Mouse (Mus musculus) forebrain, embryonic 14.5 days (tissue): ENCODE measurements around the gene Cactin. TPM values are rescaled to one million over a fixed set of nuclear protein-coding genes. Genes with fewer than 3 reads are reported as not detected.

ENCODE experiments used
- ATAC-seq: fragments of 200-750 bp; cut with Nextera tagmentation; 2 replicates; pipeline ENCODE4 v1.8.0; 2017; ENCODE audit warnings: mild to moderate bottlenecking, moderate library complexity
- DNase-seq: peaks from one replicate; pipeline ENCODE4 v3.0.0-alpha.2; 2015; ENCODE audit warnings: low spot score
- H3K27ac ChIP-seq: fragments of 300-500 bp; sonication (generic); 2 replicates; pipeline ENCODE4 v1.5.1; 2014; ENCODE audit warnings: low read depth, mild to moderate bottlenecking, control low read depth, low read length, moderate library complexity
- H3K27me3 ChIP-seq: fragments of 300-500 bp; sonication (generic); replicated peaks from 2 replicates; pipeline ENCODE4 v1.6.1; 2014; ENCODE audit warnings: low read length, control low read depth, mixed read lengths; ENCODE audit not compliant: control insufficient read depth, insufficient read depth
- H3K36me3 ChIP-seq: fragments of 300-500 bp; sonication (generic); 2 replicates; pipeline ENCODE4 v1.6.1; 2014; ENCODE audit warnings: low read length, control low read depth; ENCODE audit not compliant: control insufficient read depth, insufficient read depth
- H3K4me1 ChIP-seq: fragments of 300-500 bp; sonication (generic); 2 replicates; pipeline ENCODE4 v1.6.1; 2014; ENCODE audit warnings: antibody characterized with exemption, low read length, control low read depth; ENCODE audit not compliant: control insufficient read depth, insufficient read depth
- H3K4me2 ChIP-seq: fragments of 300-500 bp; sonication (generic); 2 replicates; pipeline ENCODE4 v1.6.1; 2014; ENCODE audit warnings: mild to moderate bottlenecking, control low read depth, low read length
- H3K4me3 ChIP-seq: fragments of 300-500 bp; sonication (generic); 2 replicates; pipeline ENCODE4 v1.5.1; 2014; ENCODE audit warnings: low read depth, low read length, control low read depth
- H3K9ac ChIP-seq: fragments of 300-500 bp; sonication (generic); 2 replicates; pipeline ENCODE4 v1.6.1; 2014; ENCODE audit warnings: mild to moderate bottlenecking, low read length, control low read depth, moderate library complexity
- H3K9me3 ChIP-seq: fragments of 300-500 bp; sonication (generic); replicated peaks from 2 replicates; pipeline ENCODE4 v1.6.1; 2016; ENCODE audit warnings: low read length, control low read depth, mixed read lengths; ENCODE audit not compliant: control insufficient read depth
- WGBS: fragments of 180-500 bp; shearing (Covaris S2); extraction: QIAGEN DNeasy Blood & Tissue Kit; methylation state at CpG from one replicate; pipeline ENCODE4 v1.1.7; 2014; 5-methylcytosine and 5-hydroxymethylcytosine counted together
- polyA plus RNA-seq: library from polyadenylated mRNA; unstranded; fragments of >200 nt; fragmentation: Nextera tagmentation; extraction: Ambion mirVana; gene quantifications from 2 replicates; pipeline ENCODE4 v1.2.1, GENCODE M21; 2014

The Cactin gene
- polyA plus RNA-seq, 1 experiment from 2014 or later, result 16.8 TPM

- ATAC-seq (no peak; the same call in 1 of the 2 replicates), DNase-seq (no peak)
- Histone ChIP-seq H3K4me1 (peaks cover 16% of the 10 kb centered on the region), H3K27me3 (no peaks in the 10 kb centered on the region), H3K36me3 (peaks cover 4% of the 10 kb centered on the region; the same call in 1 of the 2 replicates), H3K4me3 (peak overlapping the region; percentile 56), H3K27ac (peak overlapping the region; percentile 88), H3K9me3 (no peaks in the 10 kb centered on the region), H3K9ac (peak overlapping the region; percentile 85), H3K4me2 (peak overlapping the region; percentile 99)
- 3% methylated on average over 25 of the region's 25 CpGs for WGBS
These were observed 27.4 kb upstream of the Cactin start for GRCm38 (mm10) chr10:81293334-81294030.

DNA sequence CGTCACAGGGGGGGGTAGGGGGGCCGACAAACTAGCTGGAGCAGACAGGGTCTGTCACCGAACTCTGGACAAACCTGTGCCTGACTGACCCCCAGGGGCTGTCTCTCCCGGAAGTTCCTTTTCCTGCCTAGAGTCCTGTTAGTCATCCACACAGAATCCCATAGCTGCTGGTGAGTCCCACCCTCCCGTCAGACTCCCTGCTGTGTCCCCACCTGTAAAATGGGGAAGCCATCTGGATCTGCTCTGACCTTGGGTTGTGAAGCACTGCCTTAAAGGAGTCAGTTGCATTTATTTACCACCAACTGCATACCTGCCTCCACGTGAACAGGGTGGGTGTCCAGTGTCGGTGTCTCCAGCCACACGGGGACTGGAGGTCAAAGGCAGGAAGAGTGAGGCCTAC lies 26.5 kb upstream of the Cactin start:
- DNase-seq (no peak), ATAC-seq (no peak)
- WGBS, result 61% methylated on average over 8 of the region's 8 CpGs
- H3K4me1 ChIP-seq, result peaks cover 16% of the 10 kb centered on the region
- peak overlapping the region; percentile 56 for H3K4me3 ChIP-seq
- H3K9ac ChIP-seq, result peak overlapping the region; percentile 85
- H3K4me2 ChIP-seq, result peak overlapping the region; percentile 99
- H3K36me3 ChIP-seq, result peaks cover 4% of the 10 kb centered on the region; the same call in 1 of the 2 replicates
- no peaks in the 10 kb centered on the region for H3K9me3 ChIP-seq
- no peaks in the 10 kb centered on the region for H3K27me3 ChIP-seq
- no peak overlapping the region for H3K27ac ChIP-seq

DNA sequence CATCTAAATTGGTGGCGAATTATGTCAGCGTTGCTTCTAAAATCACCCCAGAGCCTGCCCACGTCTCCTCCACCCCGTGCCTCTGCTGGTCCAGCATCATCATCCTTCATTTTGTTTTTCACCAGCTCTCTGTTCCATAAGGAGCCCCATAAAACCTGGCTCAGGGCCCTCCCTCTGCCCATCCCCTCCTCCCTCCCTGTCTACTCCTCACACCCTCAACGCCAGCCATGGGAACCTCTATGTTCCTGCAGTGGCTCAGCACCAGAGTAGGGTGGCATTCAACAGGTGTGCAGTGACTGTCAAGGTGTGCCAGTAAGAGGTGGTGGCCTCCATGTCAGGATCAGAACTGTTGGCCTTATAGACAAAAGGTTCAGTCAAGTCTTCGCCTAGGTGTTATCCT lies 25.7 kb upstream of the Cactin start:
- Histone ChIP-seq H3K27ac (no peak overlapping the region), H3K9ac (no peak overlapping the region), H3K27me3 (no peaks in the 10 kb centered on the region), H3K4me3 (no peak overlapping the region), H3K4me1 (peaks cover 16% of the 10 kb centered on the region), H3K36me3 (peaks cover 4% of the 10 kb centered on the region; the same call in 1 of the 2 replicates), H3K4me2 (no peak overlapping the region), H3K9me3 (no peaks in the 10 kb centered on the region)
- DNase-seq, result no peak
- 92% methylated on average over 6 of the region's 6 CpGs for WGBS
- ATAC-seq, result no peak

DNA sequence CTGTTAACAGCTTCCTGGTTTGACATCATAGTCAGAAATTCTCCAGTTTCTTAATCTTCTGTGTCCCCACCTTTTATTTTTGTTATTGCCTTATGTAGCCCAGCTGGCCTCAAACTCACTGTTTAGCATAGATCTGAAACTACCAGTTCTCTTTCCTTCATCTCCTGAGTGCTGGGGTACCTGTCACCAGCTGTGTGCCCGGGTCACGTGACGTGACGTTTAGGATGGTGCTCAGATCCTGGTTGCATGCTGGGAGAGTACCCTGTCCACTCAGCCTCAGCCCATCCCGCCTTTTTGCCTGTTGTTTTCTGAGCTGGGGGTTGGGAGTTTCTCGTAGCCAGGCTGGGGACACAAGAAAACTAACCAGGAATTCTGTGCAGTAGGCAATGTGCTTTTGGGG lies 23.7 kb upstream of the Cactin start:
- WGBS, result 92% methylated on average over 6 of the region's 6 CpGs
- Histone ChIP-seq H3K4me1 (peaks cover 14% of the 10 kb centered on the region), H3K9ac (no peak overlapping the region), H3K4me2 (no peak overlapping the region), H3K4me3 (no peak overlapping the region), H3K36me3 (peaks cover 4% of the 10 kb centered on the region; the same call in 1 of the 2 replicates), H3K27me3 (no peaks in the 10 kb centered on the region), H3K9me3 (no peaks in the 10 kb centered on the region), H3K27ac (no peak overlapping the region)
- ATAC-seq, result no peak
- no peak for DNase-seq

DNA sequence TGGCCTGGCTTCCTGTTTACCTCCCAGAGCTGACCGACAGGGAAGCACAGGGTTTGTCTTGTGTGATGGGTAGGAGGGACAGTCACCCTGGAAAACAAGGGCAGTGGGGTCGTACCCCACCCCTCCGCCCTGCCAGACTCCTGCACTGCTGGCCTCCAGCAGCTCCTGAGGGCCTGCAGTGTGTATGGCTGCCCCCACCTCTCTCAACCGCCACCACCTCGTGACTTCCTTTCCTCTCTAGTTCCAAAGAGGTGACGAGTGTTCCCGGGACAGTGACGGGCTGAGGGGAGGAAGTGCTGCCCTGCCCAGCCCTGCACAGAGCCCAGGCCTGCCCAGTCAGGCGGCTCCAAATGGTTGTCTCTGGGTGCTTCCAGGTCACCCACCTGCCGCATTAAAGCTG lies 23.1 kb upstream of the Cactin start:
- no peaks in the 10 kb centered on the region for H3K27me3 ChIP-seq
- WGBS, result 87% methylated on average over 10 of the region's 10 CpGs
- ATAC-seq, result no peak
- H3K9ac ChIP-seq, result no peak overlapping the region
- H3K4me2 ChIP-seq, result no peak overlapping the region
- no peak overlapping the region for H3K4me3 ChIP-seq
- H3K36me3 ChIP-seq, result peaks cover 4% of the 10 kb centered on the region; the same call in 1 of the 2 replicates
- peaks cover 14% of the 10 kb centered on the region for H3K4me1 ChIP-seq
- H3K9me3 ChIP-seq, result no peaks in the 10 kb centered on the region
- no peak overlapping the region for H3K27ac ChIP-seq
- no peak for DNase-seq

DNA sequence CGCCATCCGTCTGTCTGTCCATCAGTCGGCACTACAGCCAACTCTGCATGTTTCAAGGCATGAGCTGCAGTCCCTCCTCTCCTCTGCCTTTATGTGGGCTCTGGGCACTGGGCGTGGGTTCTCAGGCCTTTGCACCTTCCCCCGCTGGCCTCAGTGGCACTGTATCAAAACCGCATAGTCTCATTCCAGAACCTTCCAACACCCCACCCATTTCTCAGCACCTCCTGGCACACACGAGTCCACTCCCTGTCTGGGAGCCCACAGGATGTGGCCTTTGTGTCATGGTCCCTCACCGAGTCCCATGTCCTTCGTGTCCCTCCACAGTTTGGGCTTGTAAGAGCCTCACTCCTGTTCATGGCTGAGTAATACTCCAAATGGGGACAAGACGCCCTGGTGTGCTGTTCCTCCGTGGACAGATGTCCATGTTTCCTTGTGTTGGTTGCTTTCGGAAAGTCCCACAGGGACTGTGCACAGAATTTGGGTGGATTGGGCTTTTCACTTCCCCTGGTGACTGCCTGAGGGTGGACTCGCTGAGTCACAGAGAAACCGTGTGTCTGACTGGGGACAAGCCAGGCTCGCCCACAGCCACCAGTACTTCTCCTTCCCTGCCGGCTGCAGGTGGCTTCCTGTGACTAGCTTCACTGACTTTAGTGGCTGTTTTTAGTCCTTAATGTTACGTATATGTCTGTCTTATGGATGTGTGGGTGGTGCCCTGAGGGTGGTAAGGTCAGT lies 22.4 kb upstream of the Cactin start:
- H3K9ac ChIP-seq, result no peak overlapping the region
- H3K9me3 ChIP-seq, result no peaks in the 10 kb centered on the region
- DNase-seq (no peak), ATAC-seq (no peak)
- WGBS, result 95% methylated on average over 17 of the region's 17 CpGs
- no peak overlapping the region for H3K4me3 ChIP-seq
- H3K4me2 ChIP-seq, result no peak overlapping the region
- H3K36me3 ChIP-seq, result peaks cover 4% of the 10 kb centered on the region; the same call in 1 of the 2 replicates
- no peak overlapping the region for H3K27ac ChIP-seq
- H3K27me3 ChIP-seq, result no peaks in the 10 kb centered on the region
- peaks cover 14% of the 10 kb centered on the region for H3K4me1 ChIP-seq

DNA sequence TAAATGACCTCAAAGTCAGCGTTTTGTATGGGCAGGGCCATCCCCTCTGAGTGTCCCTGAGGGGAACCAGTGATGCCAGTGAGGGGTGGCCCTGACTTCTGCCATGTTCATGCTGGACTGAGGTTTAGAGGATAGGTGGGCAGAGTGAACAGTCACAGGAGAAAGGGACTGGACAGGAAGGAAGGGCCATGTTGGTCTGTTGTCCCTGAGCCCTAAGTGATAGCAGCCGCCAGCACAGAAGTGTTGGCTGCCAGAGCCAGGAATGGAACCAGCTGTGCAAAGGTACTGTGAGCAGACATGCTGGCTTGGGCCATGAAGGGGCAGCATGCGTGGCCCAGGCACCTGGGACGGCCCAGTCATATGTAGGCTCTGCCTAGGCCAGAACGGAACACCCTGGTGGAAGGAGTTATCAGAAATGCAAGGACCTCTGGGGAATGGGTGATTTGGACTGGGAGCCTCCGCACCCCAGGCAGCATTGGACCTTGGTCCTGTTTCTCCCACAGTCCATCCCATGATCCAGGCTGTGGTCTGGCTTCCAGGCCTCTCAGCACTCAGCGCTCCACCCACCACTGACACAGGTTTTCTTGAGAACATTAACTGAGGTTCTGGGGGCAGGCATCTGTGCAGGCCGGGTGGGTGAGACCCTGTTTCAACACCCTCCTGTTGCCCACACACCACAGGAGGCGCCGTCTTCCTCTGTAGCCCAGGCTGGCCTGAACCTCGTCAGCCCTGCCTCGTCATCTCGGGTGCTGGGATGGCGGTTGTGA lies 21.1 kb upstream of the Cactin start:
- Histone ChIP-seq H3K36me3 (peaks cover 4% of the 10 kb centered on the region; the same call in 1 of the 2 replicates), H3K9me3 (no peaks in the 10 kb centered on the region), H3K4me2 (no peak overlapping the region), H3K27me3 (no peaks in the 10 kb centered on the region), H3K27ac (no peak overlapping the region), H3K4me3 (no peak overlapping the region), H3K9ac (no peak overlapping the region), H3K4me1 (peaks cover 2% of the 10 kb centered on the region)
- ATAC-seq (no peak), DNase-seq (no peak)
- WGBS, result 96% methylated on average over 14 of the region's 14 CpGs

GRCm38 (mm10) chr10:81300352-81300907 lies 20.5 kb upstream of the Cactin start:
- H3K4me1 ChIP-seq, result no peaks in the 10 kb centered on the region; the same call in 1 of the 2 replicates
- H3K9me3 ChIP-seq, result no peaks in the 10 kb centered on the region
- H3K36me3 ChIP-seq, result peaks cover 2% of the 10 kb centered on the region; the same call in 1 of the 2 replicates
- no peak overlapping the region for H3K4me2 ChIP-seq
- DNase-seq (no peak), ATAC-seq (no peak)
- H3K9ac ChIP-seq, result no peak overlapping the region
- H3K27ac ChIP-seq, result no peak overlapping the region
- no peak overlapping the region for H3K4me3 ChIP-seq
- no peaks in the 10 kb centered on the region for H3K27me3 ChIP-seq
- 86% methylated on average over 9 of the region's 9 CpGs for WGBS
